Mouse (Mus musculus) erythroblast, embryonic 14.5 days (primary cell): ENCODE measurements around the gene Lpp.

ENCODE experiments used
- GATA1 ChIP-seq: IDR thresholded peaks from 2 replicates; pipeline ENCODE4 v1.6.1; 2012; ENCODE audit warnings: low read length, inconsistent platforms, mixed read lengths
- TAL1 ChIP-seq: IDR thresholded peaks from 3 replicates; pipeline ENCODE4 v1.6.1; 2012; ENCODE audit warnings: low read length, inconsistent platforms, mixed read lengths

DNA sequence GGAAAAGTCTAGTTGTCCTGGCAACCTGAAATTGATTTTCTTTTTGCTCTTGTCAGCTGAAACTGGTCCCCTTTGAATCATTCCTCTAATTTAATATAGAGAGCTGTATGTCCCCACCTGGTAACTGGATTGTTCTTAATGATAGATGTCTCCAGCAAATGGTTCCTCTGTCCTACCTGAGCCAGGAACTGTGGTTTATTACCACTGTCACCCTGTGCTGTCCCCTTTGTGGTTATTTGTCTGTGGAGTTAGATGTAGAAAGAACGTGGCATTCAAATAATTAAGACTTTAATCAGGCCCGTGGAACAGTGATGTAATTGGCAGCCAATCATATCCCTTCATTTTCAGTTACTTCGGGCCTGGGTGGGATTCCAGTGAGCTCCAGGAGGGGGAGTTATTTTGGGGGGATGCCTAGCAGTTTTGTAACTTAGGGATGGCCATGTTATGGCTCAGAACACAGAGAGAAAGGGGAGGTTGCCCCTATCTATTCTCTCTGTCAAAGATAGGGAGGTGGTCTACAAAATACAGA lies 109.1 kb downstream of the Lpp start:
- TF ChIP-seq GATA1 (no peak), TAL1 (no peak)
